Mouse (Mus musculus) liver, embryonic 16.5 days (tissue): ENCODE results near the gene Rasal2. TPM values are rescaled to one million over a fixed set of nuclear protein-coding genes. Genes with fewer than 3 reads are reported as not detected.

ENCODE experiments used
- ATAC-seq: fragments of 200-750 bp; cut with Nextera tagmentation; 2 replicates; pipeline ENCODE4 v1.8.0; 2017; ENCODE audit warnings: low read depth, mild to moderate bottlenecking, moderate number of reproducible peaks, moderate library complexity
- H3K27ac ChIP-seq: fragments of 300-500 bp; sonication (generic); 2 replicates; pipeline ENCODE4 v1.5.1; 2014; ENCODE audit warnings: mild to moderate bottlenecking, low read length
- H3K27me3 ChIP-seq: fragments of 300-500 bp; sonication (generic); 2 replicates; pipeline ENCODE4 v1.6.1; 2014; ENCODE audit warnings: low read depth, low read length, mixed read lengths; ENCODE audit not compliant: control insufficient read depth, insufficient read depth
- H3K36me3 ChIP-seq: fragments of 300-500 bp; sonication (generic); 2 replicates; pipeline ENCODE4 v1.6.1; 2014; ENCODE audit warnings: mild to moderate bottlenecking; ENCODE audit not compliant: control insufficient read depth, insufficient read depth
- H3K4me1 ChIP-seq: fragments of 300-500 bp; sonication (generic); 2 replicates; pipeline ENCODE4 v1.6.1; 2014; ENCODE audit warnings: low read depth, low read length, mixed read lengths; ENCODE audit not compliant: control insufficient read depth
- H3K4me2 ChIP-seq: fragments of 300-500 bp; sonication (generic); 2 replicates; pipeline ENCODE4 v1.6.1; 2014; ENCODE audit warnings: low read depth, low read length, mixed read lengths
- H3K4me3 ChIP-seq: fragments of 300-500 bp; sonication (generic); 2 replicates; pipeline ENCODE4 v1.5.1; 2014; ENCODE audit warnings: low read depth, mild to moderate bottlenecking, low read length
- H3K9ac ChIP-seq: fragments of 300-500 bp; sonication (generic); 2 replicates; pipeline ENCODE4 v1.6.1; 2014; ENCODE audit warnings: low read depth, low read length
- H3K9me3 ChIP-seq: fragments of 300-500 bp; sonication (generic); replicated peaks from 2 replicates; pipeline ENCODE4 v1.6.1; 2016; ENCODE audit warnings: low read length; ENCODE audit not compliant: control insufficient read depth
- WGBS: fragments of 180-500 bp; shearing (Covaris S2); extraction: QIAGEN DNeasy Blood & Tissue Kit; methylation state at CpG from one replicate; pipeline ENCODE4 v1.1.7; 2014; ENCODE audit not compliant: insufficient replicate concordance; 5-methylcytosine and 5-hydroxymethylcytosine counted together
- polyA plus RNA-seq: library from polyadenylated mRNA; unstranded; fragments of >200 nt; fragmentation: Nextera tagmentation; extraction: Ambion mirVana; gene quantifications from 2 replicates; pipeline ENCODE4 v1.2.1, GENCODE M21; 2015

The Rasal2 gene
- polyA plus RNA-seq, 1 experiment from 2014 or later, result 1.4 TPM

- H3K27ac ChIP-seq, result no peak overlapping the region
- ATAC-seq, result no peak
- H3K27me3 ChIP-seq, result no peaks in the 10 kb centered on the region
- no peaks in the 10 kb centered on the region for H3K9me3 ChIP-seq
- WGBS, result 62% methylated on average over 3 of the region's 3 CpGs
- no peak overlapping the region for H3K4me2 ChIP-seq
- H3K4me1 ChIP-seq, result no peaks in the 10 kb centered on the region
- no peak overlapping the region for H3K4me3 ChIP-seq
- H3K36me3 ChIP-seq, result no peaks in the 10 kb centered on the region
- H3K9ac ChIP-seq, result no peak overlapping the region
Observed at GRCm38 (mm10) chr1:157428366-157428765, 16.0 kb upstream of the Rasal2 start.

- WGBS, result 73% methylated on average over 4 of the region's 4 CpGs
- no peak for ATAC-seq
Observed at GRCm38 (mm10) chr1:157427604-157428003, 15.2 kb upstream of the Rasal2 start.

GRCm38 (mm10) chr1:157426933-157427332, 14.5 kb upstream of the Rasal2 start:
- ATAC-seq, result no peak

More at GRCm38 (mm10) chr1:157427604-157428003, 15.2 kb upstream of the Rasal2 start:
- Histone ChIP-seq H3K4me1 (no peaks in the 10 kb centered on the region), H3K27ac (no peak overlapping the region), H3K9me3 (no peaks in the 10 kb centered on the region), H3K4me3 (no peak overlapping the region), H3K36me3 (no peaks in the 10 kb centered on the region), H3K4me2 (no peak overlapping the region), H3K27me3 (no peaks in the 10 kb centered on the region), H3K9ac (no peak overlapping the region)

GRCm38 (mm10) chr1:157425741-157426427, 13.5 kb upstream of the Rasal2 start:
- 26% methylated on average over 8 of the region's 8 CpGs for WGBS
- no peak for ATAC-seq
- H3K4me2 ChIP-seq, result no peak overlapping the region

More at GRCm38 (mm10) chr1:157426933-157427332, 14.5 kb upstream of the Rasal2 start:
- no peak overlapping the region for H3K9ac ChIP-seq
- no peak overlapping the region for H3K27ac ChIP-seq
- WGBS, result 29% methylated on average over 1 of the region's 1 CpGs
- no peak overlapping the region for H3K4me2 ChIP-seq
- H3K4me1 ChIP-seq, result no peaks in the 10 kb centered on the region
- no peaks in the 10 kb centered on the region for H3K36me3 ChIP-seq
- H3K9me3 ChIP-seq, result no peaks in the 10 kb centered on the region
- H3K27me3 ChIP-seq, result no peaks in the 10 kb centered on the region
- H3K4me3 ChIP-seq, result no peak overlapping the region

GRCm38 (mm10) chr1:157417861-157418260, 5.5 kb upstream of the Rasal2 start:
- H3K27me3 ChIP-seq, result no peaks in the 10 kb centered on the region
- H3K9me3 ChIP-seq, result no peaks in the 10 kb centered on the region
- H3K36me3 ChIP-seq, result no peaks in the 10 kb centered on the region
- no peak overlapping the region for H3K27ac ChIP-seq
- H3K4me1 ChIP-seq, result no peaks in the 10 kb centered on the region; the same call in 1 of the 2 replicates
- no peak for ATAC-seq
- WGBS, result 46% methylated on average over 7 of the region's 7 CpGs
- no peak overlapping the region for H3K4me3 ChIP-seq
- H3K4me2 ChIP-seq, result no peak overlapping the region
- H3K9ac ChIP-seq, result no peak overlapping the region

More at GRCm38 (mm10) chr1:157425741-157426427, 13.5 kb upstream of the Rasal2 start:
- Histone ChIP-seq H3K9me3 (no peaks in the 10 kb centered on the region), H3K27ac (no peak overlapping the region), H3K4me1 (no peaks in the 10 kb centered on the region), H3K9ac (no peak overlapping the region), H3K36me3 (no peaks in the 10 kb centered on the region), H3K4me3 (no peak overlapping the region), H3K27me3 (no peaks in the 10 kb centered on the region)

GRCm38 (mm10) chr1:157417414-157417813, 5.0 kb upstream of the Rasal2 start:
- H3K4me1 ChIP-seq, result no peaks in the 10 kb centered on the region; the same call in 1 of the 2 replicates
- whole genome bisulfite sequencing, result 56% methylated on average over 3 of the region's 3 CpGs
- H3K9ac ChIP-seq, result no peak overlapping the region
- no peak overlapping the region for H3K27ac ChIP-seq
- ATAC-seq, result no peak
- no peak overlapping the region for H3K4me2 ChIP-seq
- no peak overlapping the region for H3K4me3 ChIP-seq
- no peaks in the 10 kb centered on the region for H3K9me3 ChIP-seq
- H3K27me3 ChIP-seq, result no peaks in the 10 kb centered on the region
- H3K36me3 ChIP-seq, result no peaks in the 10 kb centered on the region

GRCm38 (mm10) chr1:157416628-157417027, 4.2 kb upstream of the Rasal2 start:
- 80% methylated on average over 2 of the region's 2 CpGs for WGBS
- no peak overlapping the region for H3K9ac ChIP-seq
- H3K27me3 ChIP-seq, result peaks cover 5% of the 10 kb centered on the region
- ATAC-seq, result no peak
- H3K36me3 ChIP-seq, result no peaks in the 10 kb centered on the region
- H3K9me3 ChIP-seq, result no peaks in the 10 kb centered on the region
- no peak overlapping the region for H3K4me2 ChIP-seq
- no peak overlapping the region for H3K27ac ChIP-seq
- no peaks in the 10 kb centered on the region; the same call in 1 of the 2 replicates for H3K4me1 ChIP-seq
- H3K4me3 ChIP-seq, result no peak overlapping the region

GRCm38 (mm10) chr1:157415771-157416170, 3.4 kb upstream of the Rasal2 start:
- H3K27ac ChIP-seq, result no peak overlapping the region
- H3K4me2 ChIP-seq, result no peak overlapping the region

GRCm38 (mm10) chr1:157411711-157412380, 549 bp downstream of the Rasal2 start:
- Histone ChIP-seq H3K4me1 (no peaks in the 10 kb centered on the region; the same call in 1 of the 2 replicates), H3K27me3 (peaks cover 7% of the 10 kb centered on the region), H3K9ac (peak overlapping the region; percentile 69), H3K36me3 (no peaks in the 10 kb centered on the region), H3K27ac (no peak overlapping the region; the same call in 1 of the 2 replicates), H3K4me2 (peak overlapping the region; percentile 93), H3K9me3 (no peaks in the 10 kb centered on the region), H3K4me3 (peak overlapping the region; percentile 74)
- ATAC-seq, result peak; percentile 74
- WGBS, result under 1% methylated on average over 83 of the region's 85 CpGs

More at GRCm38 (mm10) chr1:157415771-157416170, 3.4 kb upstream of the Rasal2 start:
- no peaks in the 10 kb centered on the region; the same call in 1 of the 2 replicates for H3K4me1 ChIP-seq
- no peaks in the 10 kb centered on the region for H3K9me3 ChIP-seq
- ATAC-seq, result no peak
- 55% methylated on average over 3 of the region's 3 CpGs for WGBS
- no peak overlapping the region for H3K9ac ChIP-seq
- peaks cover 7% of the 10 kb centered on the region for H3K27me3 ChIP-seq
- no peak overlapping the region for H3K4me3 ChIP-seq
- no peaks in the 10 kb centered on the region for H3K36me3 ChIP-seq
